Mouse (Mus musculus): ENCODE measurements at regions not wholly inside any gene's neighbourhood (a gene's known extent, or its start where the extent isn't known, plus 50 kb on each side); places are given as distances from the start of the nearest gene placed in this dataset.
"Not testable (repeated sequence)": the region's sequence is repeated elsewhere in the genome, so short reads cannot be mapped to it uniquely, and the experiment has no call there.

DNA sequence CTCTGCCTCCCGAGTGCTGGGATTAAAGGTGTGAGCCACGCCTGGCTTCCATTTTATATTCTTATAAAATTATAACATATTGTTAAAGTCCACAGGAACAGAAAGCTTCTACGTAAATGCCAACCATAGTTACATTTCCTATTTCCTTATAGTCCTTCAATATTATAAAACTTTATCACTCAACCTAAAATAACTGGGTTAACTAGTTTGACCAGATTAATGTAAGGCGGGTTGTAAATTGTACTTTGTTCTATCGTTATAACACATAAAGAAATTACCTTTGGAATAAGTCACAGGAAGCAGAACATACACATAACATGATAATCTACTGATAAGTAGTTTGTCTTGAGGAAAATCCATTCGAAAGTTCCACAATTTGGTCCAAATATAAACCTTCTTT, 251.6 kb downstream of the Nfkbiz start:
- in situ Hi-C loops (cut with MboI, MseI), result no loop called here

DNA sequence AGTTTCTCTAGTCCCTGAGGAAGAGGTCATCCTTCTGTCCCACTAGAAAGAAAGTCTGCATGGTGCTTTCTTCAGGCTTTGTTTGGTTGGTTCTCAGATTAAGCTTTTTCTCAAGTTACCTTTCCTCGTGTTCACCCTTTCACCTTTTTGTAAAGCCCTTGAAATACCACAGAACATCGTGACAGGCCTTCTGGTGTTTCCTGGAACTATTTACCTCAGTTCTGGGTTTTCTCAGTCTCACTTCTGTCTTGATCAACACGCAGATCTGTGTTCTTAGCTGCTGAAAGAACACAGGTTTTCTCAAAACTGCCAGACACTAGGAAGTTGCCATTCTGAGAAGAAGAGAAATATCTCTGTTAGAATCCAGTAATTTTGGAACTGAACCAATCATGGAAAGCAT, 255.8 kb downstream of the Nfkbiz start:
- in situ Hi-C loops (cut with MboI, MseI), result no loop called here

DNA sequence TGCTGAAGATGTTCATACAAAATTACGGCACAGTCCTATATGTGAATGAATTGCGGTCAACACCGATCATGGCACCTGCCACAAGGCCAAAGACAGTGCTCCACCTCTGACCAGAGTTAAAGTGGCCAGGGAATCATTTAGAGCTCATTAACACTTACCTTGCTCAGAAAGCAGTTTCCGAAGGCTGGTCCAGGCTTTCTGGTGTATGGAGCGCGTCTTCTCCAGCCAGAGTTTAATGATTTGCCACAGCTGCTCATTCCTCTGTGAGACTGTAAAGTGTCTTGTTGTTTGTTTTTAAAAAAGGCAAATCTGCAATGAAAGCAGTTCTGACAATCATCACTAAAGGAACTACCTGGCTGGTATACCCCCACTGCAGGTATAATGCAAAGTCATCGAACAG, 256.7 kb downstream of the Nfkbiz start:
- in situ Hi-C loops (cut with MboI, MseI), result no loop called here

DNA sequence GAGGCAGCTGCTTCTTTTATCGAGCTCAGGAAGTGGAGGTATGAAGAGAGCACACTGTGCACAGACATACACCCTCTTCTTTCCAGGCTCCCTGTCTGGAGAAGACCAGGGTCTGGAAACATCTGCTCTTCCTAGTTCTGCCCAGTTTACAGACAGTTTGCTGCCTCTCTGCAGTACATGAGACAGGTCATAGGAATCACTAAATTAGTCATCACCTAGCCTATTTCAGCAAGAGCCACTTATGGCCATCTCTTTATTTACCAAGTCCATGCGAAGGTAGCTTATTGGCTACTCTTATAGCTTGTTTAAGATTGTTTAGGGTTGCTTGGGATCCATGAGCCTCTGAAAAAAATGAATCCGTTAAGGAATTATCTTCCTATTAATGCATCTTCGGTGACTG, 257.9 kb downstream of the Nfkbiz start:
- in situ Hi-C loops (cut with MboI, MseI), result no loop called here

DNA sequence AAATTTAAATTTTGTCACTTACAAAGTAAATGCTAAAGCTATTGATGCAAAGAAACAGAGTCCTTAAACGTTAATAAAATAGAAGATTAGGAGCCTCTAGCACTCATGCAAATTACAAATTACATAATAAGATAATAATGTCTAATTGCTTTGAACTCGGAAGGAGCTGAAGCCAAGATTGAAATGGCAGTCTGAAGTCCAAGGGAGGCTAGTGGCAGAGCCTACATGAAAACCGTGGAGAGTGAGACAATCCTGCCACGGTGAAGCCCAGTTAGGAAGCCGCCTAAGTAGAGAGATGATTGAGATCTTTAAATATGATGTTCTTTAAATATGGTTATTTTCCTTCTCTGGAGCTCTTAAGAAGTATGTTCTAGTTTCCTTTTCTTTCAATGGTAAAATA, 260.0 kb downstream of the Nfkbiz start:
- in situ Hi-C loops (cut with MboI, MseI), result no loop called here

DNA sequence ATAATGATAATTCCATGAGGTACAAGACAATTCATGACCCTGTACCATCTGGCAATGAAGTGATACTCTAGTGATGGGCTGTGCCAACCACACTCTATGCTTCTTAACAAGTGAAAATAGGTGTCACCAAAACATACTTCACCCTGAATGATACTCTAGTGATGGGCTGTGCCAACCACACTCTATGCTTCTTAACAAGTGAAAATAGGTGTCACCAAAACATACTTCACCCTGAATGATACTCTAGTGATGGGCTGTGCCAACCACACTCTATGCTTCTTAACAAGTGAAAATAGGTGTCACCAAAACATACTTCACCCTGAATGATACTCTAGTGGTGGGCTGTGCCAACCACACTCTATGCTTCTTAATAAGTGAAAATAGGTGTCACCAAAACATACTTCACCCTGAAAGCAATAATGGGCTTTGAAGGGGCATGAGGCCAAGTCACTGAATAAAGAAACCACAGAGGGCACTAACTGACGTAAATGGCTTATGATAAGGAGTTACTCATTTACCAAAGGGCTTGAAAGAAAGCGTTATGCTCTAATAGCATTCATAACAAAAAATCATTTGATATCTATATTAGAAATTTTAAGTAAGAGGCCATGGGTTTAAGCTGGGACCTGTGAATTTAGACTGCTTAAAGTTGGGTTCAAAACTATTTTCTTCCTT, 263.0 kb downstream of the Nfkbiz start:
- in situ Hi-C loops (cut with MboI, MseI), result not testable (repeated sequence)

DNA sequence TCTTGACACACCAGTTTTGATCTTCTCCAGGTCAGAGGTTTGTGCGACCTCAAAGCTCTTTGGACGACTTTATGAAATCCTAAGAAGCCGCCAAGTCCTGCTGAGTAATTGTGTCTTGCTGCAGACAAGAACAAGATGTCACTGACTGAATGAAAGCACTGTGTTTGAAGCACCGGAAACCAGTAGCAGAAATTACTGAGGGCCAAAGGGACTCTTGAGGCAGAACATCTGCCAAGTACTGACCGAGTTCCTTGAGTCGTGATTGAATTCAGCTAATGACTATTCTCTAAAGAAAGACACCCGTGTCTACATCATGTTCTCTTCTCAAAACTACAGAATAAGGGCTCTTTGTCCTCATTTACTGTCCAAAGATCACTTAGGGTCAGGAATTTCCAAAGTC, 267.6 kb downstream of the Nfkbiz start:
- in situ Hi-C loops (cut with MboI, MseI), result no loop called here

DNA sequence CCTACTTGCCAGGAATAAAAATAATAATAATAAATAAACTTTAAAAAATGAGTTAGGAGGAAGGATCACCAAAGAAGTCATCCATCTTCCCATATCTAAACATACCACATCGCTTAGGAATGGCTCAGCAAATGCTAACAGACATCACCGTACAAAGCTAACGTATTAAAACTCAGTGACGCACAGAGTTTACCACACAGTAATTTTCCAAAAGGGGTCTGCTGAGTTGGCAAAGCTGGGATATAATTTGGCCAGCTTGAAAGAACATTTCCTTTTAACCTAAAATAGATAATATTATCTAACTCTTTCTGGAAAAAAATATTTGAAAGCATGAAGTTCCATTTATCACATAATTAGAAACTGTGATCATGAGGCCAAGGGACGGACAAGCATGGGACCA, 268.6 kb downstream of the Nfkbiz start:
- in situ Hi-C loops (cut with MboI, MseI), result no loop called here

DNA sequence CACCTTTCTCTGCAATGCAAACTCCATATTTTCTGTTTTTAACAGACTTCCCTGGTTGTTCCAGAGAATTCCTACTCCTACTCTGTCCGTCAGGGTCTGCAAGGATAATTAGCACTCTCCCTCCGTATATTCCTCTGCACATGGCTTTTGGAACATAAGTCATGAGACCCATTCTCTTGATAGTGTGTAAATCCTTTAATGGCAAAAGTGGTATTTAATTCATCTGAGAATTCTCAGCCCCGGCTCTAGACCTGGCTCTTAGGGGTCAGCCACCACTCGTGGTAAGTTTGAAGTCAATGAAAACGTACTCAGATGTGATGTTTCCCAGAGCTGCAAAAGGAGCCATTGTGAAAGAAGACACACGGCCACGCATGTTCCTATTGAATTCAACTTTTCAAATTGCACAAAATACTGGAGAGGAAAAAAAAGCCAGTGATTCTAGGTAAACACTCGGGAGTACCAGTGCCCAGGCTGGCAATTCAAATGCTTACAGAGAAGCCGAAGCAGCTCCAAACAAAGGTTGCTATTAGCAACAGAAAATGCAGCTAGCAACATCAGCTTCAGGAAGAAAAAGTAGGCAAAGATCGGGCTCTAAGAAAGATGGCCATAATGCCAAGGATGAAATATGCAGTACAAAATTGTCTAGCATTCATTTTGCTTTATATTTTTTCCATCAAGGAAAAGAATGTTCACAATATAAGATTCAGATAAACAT, 258.2 kb upstream of the Zpld1 start:
- in situ Hi-C loops (cut with MboI, MseI), result no loop called here

DNA sequence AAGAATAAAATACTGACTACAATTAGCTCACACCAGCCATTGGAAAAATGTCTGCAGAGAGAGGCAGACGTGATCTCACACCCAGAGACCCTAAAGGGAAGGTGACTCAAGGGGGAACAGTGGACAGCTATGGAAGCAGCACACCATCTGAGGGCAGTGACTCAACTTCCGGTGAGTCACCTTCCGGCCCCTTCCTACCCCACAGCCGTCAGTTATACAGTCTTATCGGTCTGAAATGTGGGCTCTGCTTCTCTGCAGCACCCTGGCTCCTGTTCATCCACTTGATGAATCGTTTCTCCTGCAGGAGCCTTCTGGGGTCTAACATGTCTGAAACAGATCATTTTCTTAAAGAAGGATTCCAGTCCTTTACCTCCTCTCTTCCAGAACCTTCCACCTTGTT, 257.4 kb upstream of the Zpld1 start:
- in situ Hi-C loops (cut with MboI, MseI), result no loop called here

DNA sequence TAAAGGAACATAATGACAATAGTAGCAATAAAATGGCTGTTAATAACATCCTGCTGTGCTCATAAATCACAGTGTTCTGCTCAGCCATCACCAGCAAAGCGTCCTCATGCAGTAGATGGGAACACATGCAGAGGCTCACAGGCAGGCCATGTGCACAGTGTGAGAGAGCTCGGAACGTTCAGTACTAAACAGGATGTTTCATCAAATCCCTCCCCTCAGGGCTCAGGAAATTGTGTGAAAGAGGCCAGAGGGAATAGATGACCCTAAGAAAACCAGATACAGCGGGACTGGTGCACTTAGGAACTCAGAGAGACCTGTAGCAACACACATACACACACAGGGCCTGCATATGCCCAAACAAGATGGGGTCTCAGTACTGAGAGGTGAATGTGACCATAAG, 256.1 kb upstream of the Zpld1 start:
- in situ Hi-C loops (cut with MboI, MseI), result no loop called here

DNA sequence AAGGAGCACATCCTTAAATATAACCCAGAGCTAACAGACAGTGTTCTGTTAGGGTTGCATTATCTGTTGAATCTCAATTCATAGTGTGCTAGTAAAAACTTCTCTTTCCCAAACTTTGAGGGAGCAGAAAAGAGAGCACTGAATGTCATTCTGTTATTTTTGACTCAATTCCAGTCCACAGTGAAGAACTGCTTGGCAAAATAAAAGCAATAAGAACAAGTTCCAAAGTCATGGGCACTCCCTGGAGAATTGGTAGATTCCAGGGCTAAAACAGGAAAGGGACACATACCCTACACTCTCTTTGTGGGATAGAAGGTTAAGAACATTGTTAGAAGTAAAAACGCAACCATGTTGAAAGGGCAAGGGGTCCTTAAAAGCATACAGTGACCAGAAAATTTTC, 253.6 kb upstream of the Zpld1 start:
- in situ Hi-C loops (cut with MboI, MseI), result no loop called here

DNA sequence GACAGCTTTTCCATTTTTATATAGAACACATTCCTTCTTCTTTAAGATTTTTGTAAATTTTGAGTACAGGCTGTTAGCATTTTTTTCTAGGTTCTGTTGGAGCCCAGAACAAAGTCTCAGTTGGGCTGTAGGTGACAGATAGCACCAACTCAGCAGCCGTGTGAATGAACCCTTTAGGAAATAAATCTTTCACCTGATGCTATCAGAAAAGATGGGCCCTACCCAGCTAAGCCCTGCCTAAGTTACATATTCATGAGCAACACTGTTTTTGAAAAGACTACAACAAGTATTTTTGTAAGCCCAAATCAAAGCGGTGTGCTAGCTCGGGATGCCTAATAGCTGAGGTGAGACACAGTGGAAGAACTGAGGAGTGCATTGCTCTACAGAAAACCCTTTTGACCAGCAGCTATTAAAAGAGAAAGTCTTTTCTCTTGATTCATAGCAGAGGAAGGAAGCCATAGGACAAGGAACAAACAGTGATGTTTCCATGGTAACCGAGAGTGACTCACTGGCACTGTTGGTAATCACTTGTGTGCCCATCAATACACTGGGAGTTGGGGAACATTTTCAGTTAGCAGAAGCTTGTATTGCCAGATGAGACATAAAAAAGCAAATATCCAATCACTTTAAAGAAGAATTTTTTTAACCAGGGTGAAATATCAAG, 253.0 kb upstream of the Zpld1 start:
- in situ Hi-C loops (cut with MboI, MseI), result no loop called here

DNA sequence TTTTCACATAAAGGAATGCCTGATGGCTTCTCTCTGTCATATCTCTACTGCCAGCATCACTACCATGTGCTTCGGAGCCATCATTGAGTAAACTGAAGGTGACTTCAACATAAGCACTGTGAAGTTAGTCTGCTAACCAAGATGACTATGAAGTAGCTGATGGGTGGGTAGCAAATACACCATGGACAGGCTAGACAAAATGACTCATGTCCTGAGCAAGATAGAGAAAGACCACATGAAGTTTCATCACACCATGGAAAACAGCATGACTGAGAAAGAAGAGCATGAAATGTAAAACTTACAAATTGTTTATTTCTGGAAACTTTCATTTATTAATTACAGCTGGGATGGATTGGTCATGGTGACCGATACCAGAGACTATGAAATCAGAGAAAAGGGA, 249.3 kb upstream of the Zpld1 start:
- in situ Hi-C loops (cut with MboI, MseI), result no loop called here

DNA sequence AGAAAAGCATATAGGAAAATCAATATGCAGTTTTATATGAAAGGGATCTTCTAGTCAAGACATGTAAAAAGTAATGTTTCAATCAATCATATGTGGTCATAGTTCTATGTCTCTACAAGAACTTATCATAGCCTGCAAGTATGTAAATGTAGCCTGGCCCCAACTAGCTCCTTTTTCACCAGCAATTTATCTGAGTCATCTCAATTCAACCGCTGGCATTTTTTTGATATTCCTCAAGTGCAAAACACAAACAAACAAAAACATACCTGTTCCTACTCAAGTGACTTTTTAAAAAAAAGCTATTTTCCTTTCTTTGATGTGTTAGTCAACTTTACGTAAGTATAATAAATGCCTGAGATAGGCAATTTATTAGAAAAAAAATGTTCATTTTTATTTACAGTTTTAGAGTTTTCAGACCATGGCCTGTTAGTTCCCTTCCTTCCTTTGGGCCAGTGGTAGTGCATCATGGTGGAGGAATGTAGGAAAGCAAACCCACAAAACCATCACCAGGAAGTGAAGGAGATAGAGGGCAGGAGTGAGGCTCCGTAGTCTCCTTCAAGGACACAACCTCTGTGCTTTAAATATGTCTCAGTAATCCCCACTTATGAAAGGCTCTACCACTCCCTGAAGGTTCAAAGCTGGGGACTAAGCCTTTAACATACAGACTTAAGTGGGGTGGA, 242.7 kb upstream of the Zpld1 start:
- in situ Hi-C loops (cut with MboI, MseI), result no loop called here

DNA sequence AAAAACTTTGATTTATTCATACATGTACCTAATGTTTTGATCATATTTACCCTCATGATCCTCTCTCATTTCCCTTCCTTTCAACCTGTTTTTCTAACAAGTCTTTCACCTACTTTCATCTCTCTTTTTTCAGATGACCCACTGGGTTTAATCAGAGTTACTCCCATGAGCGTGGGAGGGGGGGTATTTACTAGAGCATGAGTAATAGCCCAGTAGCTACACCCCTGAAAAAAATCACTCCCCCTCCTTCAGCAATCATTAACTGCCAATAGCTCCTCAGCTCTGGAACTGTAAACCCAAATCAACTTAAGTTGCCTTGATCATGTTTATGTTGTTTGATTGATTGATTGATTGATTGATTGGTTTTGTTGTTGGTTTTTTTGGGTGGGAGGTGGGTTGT, 241.4 kb upstream of the Zpld1 start:
- in situ Hi-C loops (cut with MboI, MseI), result loop anchor here (10.0 kb wide), 1 partner anchor 1376 kb away; no protein-coding TSS in a partner anchor

DNA sequence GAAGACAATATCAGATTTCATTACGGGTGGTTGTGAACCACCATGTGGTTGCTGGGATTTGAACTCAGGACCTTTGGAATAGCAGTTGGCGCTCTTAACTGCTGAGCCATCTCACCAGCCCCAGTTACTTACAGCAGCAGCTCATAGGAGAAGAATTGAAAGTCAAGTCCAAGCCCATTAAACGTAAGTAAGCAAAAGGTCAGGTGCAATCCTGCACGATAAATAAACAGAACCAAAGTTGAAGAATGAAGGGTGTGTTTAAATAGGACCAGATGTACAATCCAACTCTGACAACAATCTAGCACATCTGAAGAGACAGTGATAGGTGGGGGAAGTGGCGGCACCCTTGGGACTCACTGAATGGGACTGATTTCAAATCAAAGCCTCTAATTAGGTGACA, 239.8 kb upstream of the Zpld1 start:
- in situ Hi-C loops (cut with MboI, MseI), result loop anchor here (10.0 kb wide), 1 partner anchor 1377 kb away; no protein-coding TSS in a partner anchor

DNA sequence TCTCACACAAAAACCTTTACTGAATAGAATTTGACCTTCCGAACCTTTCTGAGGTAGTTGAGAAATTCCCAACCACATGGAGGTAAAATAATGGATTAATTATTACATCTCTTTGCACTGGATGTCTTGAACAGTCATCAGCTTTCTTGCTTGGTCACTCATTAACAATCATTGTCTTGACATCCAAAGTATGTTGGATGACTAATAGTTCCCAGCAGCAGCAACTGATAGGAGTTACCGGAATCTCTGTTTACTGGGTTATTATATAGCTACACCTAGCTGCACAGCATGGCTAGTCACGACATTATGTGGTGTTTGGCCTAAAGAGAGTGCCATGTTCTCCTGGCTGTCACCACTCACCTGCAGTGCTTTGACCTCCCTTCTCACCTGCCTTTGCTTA, 234.9 kb upstream of the Zpld1 start:
- in situ Hi-C loops (cut with MboI, MseI), result loop anchor here (10.0 kb wide), 1 partner anchor 1382 kb away; no protein-coding TSS in a partner anchor

DNA sequence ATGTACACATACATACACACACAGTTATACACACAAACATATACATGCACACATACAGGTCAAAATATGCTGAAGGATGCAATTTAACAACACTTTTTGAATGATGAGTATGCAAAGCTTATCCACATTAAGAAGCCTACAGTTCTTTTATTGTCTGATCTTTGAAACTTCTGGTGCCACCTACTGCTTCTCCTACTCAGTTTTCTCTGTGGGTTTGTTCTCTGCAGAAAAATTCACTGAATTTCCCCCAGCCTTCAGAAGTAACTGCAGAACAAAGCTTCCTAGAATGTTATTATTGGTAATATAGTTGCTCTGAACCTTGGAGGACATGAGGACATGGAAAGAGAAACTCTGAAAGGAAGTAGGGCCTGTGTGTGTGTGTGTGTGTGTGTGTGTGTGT, 233.1 kb upstream of the Zpld1 start:
- in situ Hi-C loops (cut with MboI, MseI), result loop anchor here (10.0 kb wide), 1 partner anchor 1384 kb away; no protein-coding TSS in a partner anchor

DNA sequence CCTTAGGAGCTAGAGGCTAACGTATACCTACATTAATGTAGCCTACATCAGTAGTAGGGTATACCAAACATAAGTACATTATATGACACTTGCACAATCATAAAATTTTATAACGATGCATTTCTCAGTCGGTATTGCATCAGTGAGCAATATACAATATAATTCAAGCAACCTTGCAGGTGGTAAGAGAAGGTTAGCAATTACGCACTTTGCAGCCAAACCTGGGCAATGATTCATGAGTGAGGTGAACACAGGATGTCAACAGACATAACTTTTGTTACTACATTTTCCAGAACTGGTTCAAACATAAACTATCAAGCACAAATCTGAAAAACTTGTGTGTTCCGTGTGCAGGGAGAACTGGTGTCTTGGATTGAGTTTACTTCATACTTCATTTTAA, 229.9 kb upstream of the Zpld1 start:
- in situ Hi-C loops (cut with MboI, MseI), result loop anchor here (10.0 kb wide), 1 partner anchor 197 kb away; no protein-coding TSS in a partner anchor

DNA sequence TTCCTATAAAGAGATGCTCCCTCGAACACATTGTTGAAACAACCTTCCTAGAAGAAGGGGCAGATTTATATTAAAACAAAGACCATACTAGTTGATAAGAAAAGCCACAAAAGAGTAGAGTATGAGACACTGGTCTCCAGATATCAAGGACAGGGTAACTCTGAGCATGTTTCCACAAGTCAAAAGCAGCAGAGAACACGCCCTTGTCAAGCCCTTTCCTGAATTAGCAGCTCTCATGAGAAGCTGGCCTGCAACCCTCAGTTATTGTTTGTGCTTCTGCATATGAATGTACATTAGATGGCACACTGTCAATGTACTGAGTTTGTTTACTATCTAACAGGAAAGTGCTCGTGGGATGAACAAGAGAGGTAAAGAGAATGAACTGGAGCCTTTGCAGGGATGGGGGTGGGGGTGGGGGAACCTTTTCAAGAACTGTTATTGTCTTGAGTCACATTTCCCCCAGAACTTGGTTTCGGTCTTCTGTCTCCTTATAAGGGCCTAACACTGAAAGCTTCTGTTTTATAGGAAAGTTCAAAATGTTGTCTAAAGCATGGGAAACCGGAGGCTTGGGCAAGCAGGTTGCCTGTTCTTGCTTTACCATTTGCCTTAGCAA, 228.6 kb upstream of the Zpld1 start:
- in situ Hi-C loops (cut with MboI, MseI), result loop anchor here (10.0 kb wide), 1 partner anchor 198 kb away; no protein-coding TSS in a partner anchor

DNA sequence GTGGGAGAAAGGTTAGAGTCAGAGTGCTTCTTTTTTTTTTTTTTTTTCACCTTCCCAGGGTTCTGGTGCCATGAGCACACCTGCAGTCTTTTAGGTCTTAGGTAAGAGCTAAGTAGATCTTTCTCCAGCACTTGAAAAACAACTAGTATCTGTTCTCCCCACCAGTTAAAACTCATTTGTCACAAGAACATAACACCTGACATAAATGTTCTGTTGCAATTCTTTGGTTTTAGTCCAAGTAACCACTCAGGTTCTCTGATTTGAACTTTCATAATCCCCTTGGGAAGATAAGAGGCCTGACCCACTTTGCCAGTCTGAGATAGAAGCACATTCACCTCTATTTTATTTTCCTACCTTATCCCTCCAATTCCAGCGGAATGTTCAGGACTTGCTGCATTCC, 225.5 kb upstream of the Zpld1 start:
- in situ Hi-C loops (cut with MboI, MseI), result loop anchor here (5.0 to 10.0 kb wide), 2 partner anchors 202 to 324 kb away; no protein-coding TSS in a partner anchor
